Mouse (Mus musculus) activated CD4-positive, CD25-positive, alpha-beta regulatory T cell (primary cell): ENCODE data around the gene Hpcal4. TPM values are rescaled to one million over a fixed set of nuclear protein-coding genes. Genes with fewer than 3 reads are reported as not detected.

Source experiments
- polyA plus RNA-seq, 2 experiments: library from polyadenylated mRNA; unstranded; fragments of 100-300 nt; shearing (Covaris generic); gene quantifications; one replicate each; pipeline ENCODE4 v1.2.1; 2017

Gene Hpcal4
- polyA plus RNA-seq = under 1 TPM in 1 of 2 experiments, not detected in 1; 0.91 TPM

DNA sequence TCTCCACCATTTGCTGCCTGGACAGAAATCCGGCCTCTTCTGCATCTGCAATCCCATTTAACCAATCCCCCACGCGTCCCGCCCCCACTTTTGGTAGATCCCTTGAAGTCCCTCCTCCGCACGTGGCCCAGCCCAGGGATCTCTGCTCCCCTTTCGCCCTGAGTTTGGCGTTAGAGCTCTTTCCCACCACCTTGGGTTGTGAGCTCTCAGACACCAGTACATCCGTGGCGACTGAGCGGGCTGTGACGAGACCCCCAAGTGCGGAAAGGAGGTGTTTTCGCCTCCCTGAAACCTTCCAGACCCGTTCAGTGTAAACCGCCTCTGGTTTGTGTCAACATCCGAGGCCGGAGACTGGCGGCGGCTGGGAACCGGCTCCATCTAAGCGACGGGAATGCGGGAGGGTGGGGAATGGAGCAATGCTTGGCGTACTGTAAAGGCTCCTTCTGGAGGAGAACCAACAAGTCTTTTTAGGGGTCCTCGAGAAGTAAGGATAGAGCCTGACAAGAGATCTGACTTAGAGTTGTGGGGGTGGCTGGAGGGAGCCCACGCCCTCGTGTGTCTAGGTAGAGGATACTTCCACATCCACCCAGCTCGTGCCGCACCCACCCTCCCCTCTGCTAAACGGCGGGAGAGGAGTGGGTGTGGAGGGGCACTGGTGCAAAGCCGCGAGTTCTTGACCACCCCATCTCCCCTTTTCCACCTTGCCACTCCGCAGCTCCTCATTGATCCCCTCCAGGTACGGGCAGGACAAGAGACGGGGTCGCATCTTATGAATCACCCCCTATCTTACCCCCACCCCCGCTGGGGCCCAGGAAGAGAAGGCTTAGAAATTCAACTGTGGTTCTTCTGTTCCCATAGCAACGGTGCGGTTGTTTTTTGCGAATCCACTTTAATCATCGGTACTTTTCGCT, at the start of gene Hpcal4:
Hpcal4 (plus strand) TSS at position 900 of the 911 bp plus-strand sequence.

DNA sequence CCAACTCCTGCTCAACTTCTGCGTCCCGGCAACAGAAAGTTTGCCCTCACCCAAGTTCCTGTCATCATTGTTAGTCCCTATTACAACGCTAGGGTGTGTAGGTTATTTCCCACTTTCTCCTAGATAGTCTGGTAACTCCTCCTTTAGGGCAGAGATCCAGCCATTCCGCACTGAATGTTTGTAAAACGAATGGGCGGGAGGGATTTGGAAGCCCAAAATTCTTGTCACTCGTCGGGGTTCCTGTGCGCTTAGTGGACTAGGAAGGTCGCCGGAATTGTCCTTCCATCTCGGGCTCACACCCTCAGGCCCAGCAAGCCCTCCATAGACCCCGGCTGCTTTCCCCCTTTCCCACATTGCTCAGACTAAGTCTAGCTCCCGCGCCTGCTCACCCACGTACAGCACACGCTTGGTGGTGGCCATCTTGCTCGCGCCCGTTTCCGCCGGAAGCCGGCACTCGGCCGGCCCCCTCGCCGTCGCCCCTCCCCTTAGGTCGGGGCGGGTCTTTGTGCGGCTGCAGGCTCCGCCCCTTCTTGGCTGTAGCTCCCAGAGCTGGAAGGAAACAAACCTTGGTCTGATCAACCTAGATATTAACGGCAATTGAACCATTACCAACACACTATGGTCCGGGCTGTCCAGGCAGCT, 43.4 kb upstream of the Hpcal4 start, which contains the start of gene Ppie:
Ppie (minus strand) TSS at position 439 of the 642 bp plus-strand sequence.

DNA sequence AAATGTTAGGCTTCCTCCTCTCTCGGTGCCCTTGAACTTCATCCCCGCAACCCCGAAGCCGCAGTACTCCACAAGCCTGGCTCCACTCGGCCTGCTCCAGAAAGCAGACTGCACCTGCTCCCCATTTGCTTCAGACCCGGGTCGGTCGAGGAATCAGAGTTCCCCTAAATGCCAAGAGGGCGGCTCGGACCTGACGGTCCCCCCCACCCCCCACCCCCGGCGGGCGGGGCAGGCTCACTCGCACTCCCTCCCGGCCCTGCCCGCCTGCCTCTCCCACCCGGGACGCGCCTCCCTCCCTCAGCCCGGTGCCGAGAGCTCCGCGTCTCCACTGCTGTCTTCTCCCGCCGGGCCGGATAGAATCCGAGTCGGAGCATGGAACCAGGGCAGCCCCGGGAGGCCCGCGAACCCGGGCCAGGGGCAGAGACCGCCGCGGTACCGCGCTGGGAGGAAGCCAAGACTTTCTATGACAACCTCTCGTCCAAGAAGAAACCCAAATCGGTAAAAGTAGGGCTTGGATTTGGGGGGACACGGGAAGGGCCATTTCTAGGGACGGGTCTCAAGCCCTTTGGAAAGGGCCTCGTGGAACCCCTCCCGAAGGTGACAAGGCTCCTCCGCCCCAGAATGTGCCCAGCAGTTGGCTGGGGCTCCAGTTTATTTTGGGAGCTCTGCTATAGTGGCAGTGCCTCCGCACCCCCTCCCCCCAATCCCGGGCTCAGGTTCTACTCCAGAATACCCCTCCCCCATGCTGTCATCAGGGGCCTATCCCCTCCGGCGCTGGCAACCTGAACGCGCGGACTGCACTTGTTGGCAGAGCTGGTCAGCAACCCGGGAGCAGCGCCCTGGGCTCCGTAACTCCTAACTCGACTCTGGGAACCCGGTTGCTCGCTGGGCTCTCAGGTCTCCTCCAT, 18.4 kb downstream of the Hpcal4 start, which contains the start of gene Nt5c1a:
Nt5c1a (plus strand) TSS at position 319 of the 908 bp plus-strand sequence.

DNA sequence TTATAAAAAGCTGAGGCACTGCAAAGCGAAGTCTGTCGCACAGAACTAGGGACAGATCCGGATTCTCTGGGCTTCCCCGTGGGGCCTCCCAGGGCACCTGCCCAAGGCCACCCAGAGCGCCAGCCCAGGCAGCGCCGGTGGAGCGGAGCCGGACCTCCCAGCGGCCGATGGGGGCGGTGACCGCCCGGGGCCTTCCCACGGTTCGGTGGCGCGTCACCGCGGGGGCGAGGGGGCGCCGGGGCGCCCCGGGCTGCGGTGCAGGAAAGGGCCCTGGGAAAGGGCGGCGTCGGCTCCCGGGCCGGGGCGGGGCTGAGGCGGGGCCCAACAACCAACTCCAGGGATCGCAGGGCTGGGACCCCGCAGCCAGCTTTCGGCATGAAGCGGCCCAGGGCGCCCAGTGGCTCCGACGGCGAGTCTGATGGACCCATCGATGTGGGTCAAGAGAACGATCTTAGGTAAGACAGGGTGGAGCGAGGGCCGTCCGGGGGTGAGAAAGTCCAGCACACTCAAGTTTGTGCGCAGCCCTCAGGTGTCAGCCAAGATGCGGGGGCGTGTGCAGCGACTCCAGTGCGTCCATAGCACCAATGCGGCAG, 50.6 kb downstream of the Hpcal4 start, which contains the start of gene Heyl:
Heyl (plus strand) TSS at position 65 of the 593 bp plus-strand sequence.

Other genes starting within 250 kb of the Hpcal4 start
- 1 to 10 TPM; 3.6 to 3.7 TPM for gene Mfsd2a, start 222.0 kb upstream of the Hpcal4 start, polyA plus RNA-seq
- not detected for gene Mycl, start 187.6 kb upstream of the Hpcal4 start, polyA plus RNA-seq
- 10 to 100 TPM; 17.9 to 18.1 TPM for gene Trit1, start 166.6 kb upstream of the Hpcal4 start, polyA plus RNA-seq
- gene Bmp8b, start 78.1 kb upstream of the Hpcal4 start, polyA plus RNA-seq = under 1 TPM in 1 of 2 experiments, not detected in 1; 0.12 TPM
- not detected for gene Oxct2b, start 67.0 kb upstream of the Hpcal4 start, polyA plus RNA-seq
- 10 to 100 TPM; 55.4 to 76.7 TPM for gene Ppie, start 43.3 kb upstream of the Hpcal4 start, polyA plus RNA-seq
- not detected for gene Nt5c1a, start 18.3 kb downstream of the Hpcal4 start, polyA plus RNA-seq
- gene Heyl, start 50.3 kb downstream of the Hpcal4 start, polyA plus RNA-seq = not detected
- gene Pabpc4, start 79.1 kb downstream of the Hpcal4 start, polyA plus RNA-seq = 10 to 100 TPM in 1 of 2 experiments, 1 to 10 TPM in 1; 9.0 to 10.5 TPM
- not detected for gene Oxct2a, start 140.4 kb downstream of the Hpcal4 start, polyA plus RNA-seq
- gene Bmp8a, start 160.0 kb downstream of the Hpcal4 start, polyA plus RNA-seq = not detected